In the genomic region with DNA sequence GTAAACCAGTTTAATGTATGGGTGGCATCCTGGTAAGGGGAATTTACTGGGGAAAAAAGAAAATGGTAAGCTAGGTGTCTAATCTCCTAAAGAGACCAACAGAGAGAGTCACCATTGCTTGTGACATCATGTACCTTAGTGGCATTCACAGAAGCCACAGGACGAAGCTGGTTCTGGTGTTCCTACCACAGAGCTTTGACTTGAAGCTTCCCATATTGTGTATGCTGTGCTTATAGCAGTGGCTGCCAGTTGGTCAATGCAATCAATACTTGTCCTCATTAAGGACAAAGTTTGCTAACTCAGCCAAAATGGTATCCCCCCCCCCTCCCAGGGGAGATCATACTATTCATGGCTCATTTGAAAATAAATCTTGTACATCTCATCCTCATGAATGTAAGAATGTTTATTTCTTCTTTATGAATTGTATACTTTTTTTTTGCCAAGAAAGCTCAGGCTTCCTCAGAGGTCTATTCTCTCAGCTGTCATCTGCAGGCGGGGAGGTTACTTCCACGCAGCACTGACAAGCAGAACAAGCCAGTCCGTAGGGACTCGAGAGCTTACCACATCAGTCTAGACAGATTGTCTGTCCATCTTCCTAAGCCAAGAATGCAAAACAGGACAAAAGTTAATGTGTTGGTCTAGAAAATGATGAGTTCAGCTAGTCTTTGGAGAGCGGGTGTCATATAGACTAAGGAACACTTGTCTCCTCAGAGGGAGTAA, we compare ENCODE assay signal across 19 mouse cellular contexts.
"Had no signal": no experiment of that assay in that cellular context is flagged by ENCODE, and none has a peak within 500 bp of the region (broad histone marks: within the 10 kb centered on the region; RNA-seq: fewer than 3 reads in every experiment).

No protein-coding gene starts in this region.

- H3K9me3 ChIP-seq: limb, embryonic 12.5 days; limb, embryonic 15.5 days; midbrain, embryonic 12.5 days; neural tube, embryonic 13.5 days had no signal

- H3K27ac ChIP-seq: limb, embryonic 12.5 days; limb, embryonic 15.5 days; liver, embryonic 14.5 days; midbrain, embryonic 12.5 days; neural tube, embryonic 13.5 days had no signal

- H3K4me3 ChIP-seq: limb, embryonic 12.5 days; limb, embryonic 15.5 days; midbrain, embryonic 12.5 days; myocyte; neural tube, embryonic 13.5 days had no signal

- H3K27me3 ChIP-seq: limb, embryonic 12.5 days; limb, embryonic 15.5 days; midbrain, embryonic 12.5 days; neural tube, embryonic 13.5 days had no signal

- DNase-seq: kidney, adult 18-20 months; kidney, adult 9 months; kidney, postnatal 14 days; kidney, postnatal 4 days; left cerebral cortex, postnatal 4 days; liver, postnatal 0 days; retina, postnatal 1 day; right cerebral cortex, postnatal 25 days; spleen, adult 18-20 months; thymus, adult 18-20 months; thymus, postnatal 36 days had no signal

- H3K4me1 ChIP-seq: limb, embryonic 12.5 days; limb, embryonic 15.5 days; midbrain, embryonic 12.5 days; neural tube, embryonic 13.5 days had no signal

- H3K4me2 ChIP-seq: limb, embryonic 12.5 days; limb, embryonic 15.5 days; liver, embryonic 11.5 days; midbrain, embryonic 12.5 days; neural tube, embryonic 13.5 days had no signal

- ATAC-seq: liver, postnatal 0 days; midbrain, embryonic 16.5 days had no signal

- H3K36me3 ChIP-seq: limb, embryonic 12.5 days; limb, embryonic 15.5 days; midbrain, embryonic 12.5 days; neural tube, embryonic 13.5 days had no signal

- H3K9ac ChIP-seq: limb, embryonic 12.5 days; limb, embryonic 15.5 days; liver, embryonic 14.5 days; liver, postnatal 0 days; midbrain, embryonic 12.5 days; neural tube, embryonic 13.5 days had no signal
